Mouse (Mus musculus) c-Kit-positive CD71-negative TER-119-negative erythroid progenitor cells, embryonic 14.5 days (primary cell): Measurements from ENCODE around the gene Cers1.
A peak's percentile ranks its signal among the peaks of the same experiment; 100 is the strongest.

Source experiments
- DNase-seq: peaks from one replicate; pipeline ENCODE4 v3.0.0-alpha.2; 2013; ENCODE audit warnings: low read depth

Cers1 gene

GRCm38 (mm10) chr8:70352000-70352384, 36.4 kb downstream of the Cers1 start:
- no peak for DNase-seq

- DNase-seq, result no peak
These were observed 37.1 kb downstream of the Cers1 start for GRCm38 (mm10) chr8:70352657-70353151.

GRCm38 (mm10) chr8:70353194-70353817, 37.7 kb downstream of the Cers1 start, which contains the start of gene Upf1:
Gene Upf1 (minus strand): TSS chr8:70353278.
- DNase-seq, result peak; percentile 99

GRCm38 (mm10) chr8:70354004-70354403, 38.4 kb downstream of the Cers1 start:
- DNase-seq, result no peak

- DNase-seq, result no peak
These were observed 40.5 kb downstream of the Cers1 start for GRCm38 (mm10) chr8:70356111-70356510.

- no peak for DNase-seq
These were observed 43.8 kb downstream of the Cers1 start for GRCm38 (mm10) chr8:70359411-70359810.

GRCm38 (mm10) chr8:70360769-70361168, 45.2 kb downstream of the Cers1 start:
- no peak for DNase-seq

- no peak for DNase-seq
These were observed 46.0 kb downstream of the Cers1 start for GRCm38 (mm10) chr8:70361484-70362032.

GRCm38 (mm10) chr8:70364066-70364465, 48.5 kb downstream of the Cers1 start:
- DNase-seq, result no peak

- DNase-seq, result no peak
These were observed 51.0 kb downstream of the Cers1 start for GRCm38 (mm10) chr8:70366588-70366987.

- DNase-seq, result no peak
These were observed 54.9 kb downstream of the Cers1 start for GRCm38 (mm10) chr8:70370476-70370875.

GRCm38 (mm10) chr8:70371951-70372350, 56.4 kb downstream of the Cers1 start:
- no peak for DNase-seq

GRCm38 (mm10) chr8:70373397-70374317, 58.1 kb downstream of the Cers1 start, which contains the start of gene Comp:
Gene Comp (plus strand): TSS chr8:70373558.
- DNase-seq, result no peak

GRCm38 (mm10) chr8:70374318-70374927, 58.8 kb downstream of the Cers1 start:
- no peak for DNase-seq

- DNase-seq, result no peak
These were observed 59.8 kb downstream of the Cers1 start for GRCm38 (mm10) chr8:70375212-70375859.

GRCm38 (mm10) chr8:70376275-70376741, 60.7 kb downstream of the Cers1 start:
- no peak for DNase-seq

GRCm38 (mm10) chr8:70377049-70377448, 61.5 kb downstream of the Cers1 start:
- DNase-seq, result no peak

GRCm38 (mm10) chr8:70380069-70380468, 64.5 kb downstream of the Cers1 start:
- no peak for DNase-seq
